Mouse (Mus musculus) gastrocnemius, adult 8-10 months (tissue): Measurements from ENCODE around the gene Arntl2. TPM values are rescaled to one million over a fixed set of nuclear protein-coding genes. Genes with fewer than 3 reads are reported as not detected.

Source experiments
- DNase-seq, 2 experiments: peaks; one replicate each; pipeline ENCODE4 v3.0.0; 2022; ENCODE audit warnings: low spot score in 2 of 2
- total RNA-seq, 4 experiments: library from RNA; stranded (reverse); gene quantifications; 2 replicates each; pipeline ENCODE4 v1.2.4; 2022

Gene Arntl2
- total RNA-seq, 4 experiments from 2014 or later: 0.48 to 0.72 (median 0.58) TPM

DNA sequence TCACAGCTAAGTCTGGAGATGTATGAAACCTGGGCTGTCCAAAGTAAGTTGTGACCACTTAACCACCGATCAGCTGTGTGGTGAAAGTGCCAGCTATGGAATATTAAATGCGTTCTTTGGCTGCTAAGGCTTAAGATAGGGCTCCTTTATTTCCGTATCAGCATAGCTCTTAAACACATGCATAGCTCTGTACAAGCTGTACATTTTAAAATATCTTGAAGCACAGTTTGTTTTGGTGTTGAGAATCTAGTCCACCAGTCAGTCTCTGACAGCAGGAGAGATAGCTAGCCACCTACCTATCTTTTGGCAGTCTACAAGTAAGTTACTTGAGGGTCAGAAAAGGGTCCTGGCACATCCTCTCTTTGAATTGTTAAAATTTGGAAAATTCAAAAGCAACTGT, 17.8 kb upstream of the Arntl2 start:
- no peak for DNase-seq

- DNase-seq: no peak
These were observed 14.3 kb upstream of the Arntl2 start for GRCm38 (mm10) chr6:146781566-146781965.

DNA sequence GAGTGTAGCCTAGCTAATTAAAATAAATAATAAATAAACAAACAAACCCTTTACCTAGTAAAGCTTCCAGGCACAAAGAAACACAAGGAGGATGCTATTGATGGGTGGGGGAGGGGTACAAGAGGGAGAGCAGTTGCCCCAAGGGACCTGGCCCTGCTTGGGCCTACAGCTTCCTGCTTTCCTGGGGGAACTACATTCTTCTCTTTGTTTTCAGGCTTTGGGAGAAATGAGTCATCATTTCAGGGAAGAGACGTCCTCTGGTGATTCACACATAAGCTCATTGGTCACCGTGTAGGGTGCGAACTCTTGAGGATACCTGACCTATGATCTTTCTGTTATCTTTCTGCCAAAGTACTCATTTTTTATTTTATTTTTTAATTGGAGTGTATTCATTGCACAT, 2.3 kb upstream of the Arntl2 start:
- DNase-seq: no peak

- no peak for DNase-seq
These were observed 510 bp upstream of the Arntl2 start for GRCm38 (mm10) chr6:146795166-146795923.

- DNase-seq: no peak
These were observed 1.6 kb downstream of the Arntl2 start for GRCm38 (mm10) chr6:146797446-146797845.

DNA sequence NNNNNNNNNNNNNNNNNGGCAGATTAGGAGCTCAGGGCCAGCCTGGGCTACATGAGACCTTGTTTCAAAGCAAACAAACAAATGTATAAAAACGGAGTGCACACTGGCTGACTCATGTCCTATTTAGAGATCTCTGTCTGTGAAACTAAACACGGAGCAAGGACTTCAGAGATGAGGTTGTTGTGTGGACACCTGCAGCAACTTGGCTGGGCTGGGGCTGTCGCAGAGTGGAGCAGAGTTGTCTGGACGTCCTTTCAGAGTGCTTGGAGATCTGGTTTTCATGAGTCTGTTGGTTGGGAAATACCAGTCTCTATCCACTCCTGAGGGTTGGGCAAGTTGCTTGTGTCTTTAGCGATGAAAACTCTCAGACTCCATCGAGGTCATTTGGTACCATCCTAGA, 14.1 kb downstream of the Arntl2 start:
- DNase-seq: no peak

DNA sequence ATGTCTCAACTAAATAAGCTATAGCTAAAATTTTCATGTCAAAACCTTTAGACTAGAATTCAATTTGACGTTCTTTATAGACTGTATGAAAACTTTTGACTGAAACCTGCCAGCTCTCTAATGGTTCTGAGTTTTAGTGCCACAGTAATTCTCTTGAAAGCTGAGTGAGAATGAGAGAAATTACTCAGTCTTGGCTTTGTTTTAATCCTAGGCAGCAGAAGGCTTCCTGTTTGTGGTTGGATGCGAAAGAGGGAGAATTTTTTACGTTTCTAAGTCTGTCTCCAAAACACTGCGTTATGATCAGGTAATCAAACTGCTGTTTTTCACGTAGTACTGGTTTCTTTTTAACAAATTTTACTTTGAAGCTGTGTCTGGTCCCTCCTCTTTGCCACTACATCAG, 17.2 kb downstream of the Arntl2 start:
- DNase-seq: no peak

GRCm38 (mm10) chr6:146820177-146820965, 24.5 kb downstream of the Arntl2 start:
- DNase-seq: no peak

- no peak for DNase-seq
These were observed 26.1 kb downstream of the Arntl2 start for GRCm38 (mm10) chr6:146821958-146822357.

DNA sequence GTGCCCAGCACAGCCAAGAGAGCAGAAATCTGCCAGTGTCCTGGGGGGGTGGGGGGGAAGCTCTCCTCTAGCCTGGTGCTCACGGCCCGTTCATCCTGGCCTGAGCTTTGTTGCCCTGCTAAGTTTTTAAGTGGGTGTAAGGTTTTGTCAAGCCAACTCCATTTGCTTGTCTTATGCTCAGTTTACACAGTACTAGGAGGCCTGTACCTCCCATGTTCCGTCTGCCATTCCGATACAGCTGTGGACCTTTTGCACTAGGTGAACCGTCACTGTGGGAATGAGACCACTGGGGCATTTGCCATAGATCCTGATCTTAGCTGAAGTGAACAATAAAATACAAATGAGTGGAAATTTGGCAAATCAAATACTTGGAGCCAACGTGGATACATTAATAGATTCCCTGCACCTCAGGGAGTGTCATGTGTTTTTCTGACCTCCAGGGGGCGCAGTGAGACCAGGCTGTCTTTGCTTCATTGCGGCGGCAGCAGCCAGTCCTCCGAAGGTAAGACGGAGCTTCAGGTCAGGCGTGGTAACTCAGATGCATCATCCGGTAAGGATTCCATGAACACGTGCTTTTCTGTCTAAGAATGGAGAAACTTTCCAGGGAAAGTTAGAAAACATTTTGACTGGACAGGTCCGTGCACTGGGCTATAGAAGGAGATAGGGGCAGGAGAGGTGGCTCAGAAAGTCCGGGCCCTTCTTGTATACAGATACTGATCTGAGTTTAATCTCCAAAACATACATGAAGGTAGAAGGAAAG, 29.1 kb downstream of the Arntl2 start:
- DNase-seq: peak; percentile 12 to 25

- DNase-seq: no peak
These were observed 29.6 kb downstream of the Arntl2 start for GRCm38 (mm10) chr6:146825487-146825773.

DNA sequence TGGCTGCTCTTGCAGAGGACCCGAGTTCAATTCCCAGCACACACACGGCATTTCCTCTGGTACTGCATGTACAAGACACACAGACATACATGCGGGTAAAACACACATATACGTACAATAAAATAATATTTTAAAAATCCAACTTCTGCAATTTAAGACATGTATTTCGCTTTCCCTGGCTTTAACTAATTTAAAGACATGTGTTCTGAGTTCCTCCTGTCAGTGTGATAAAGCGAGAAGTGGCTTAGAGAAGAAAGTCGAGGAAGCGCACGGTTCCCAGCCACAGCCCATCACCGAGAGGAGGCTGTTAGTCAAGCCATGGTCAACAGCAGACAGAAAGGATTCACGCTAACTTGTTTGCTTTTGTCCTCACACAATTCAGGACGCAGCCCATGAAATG, 35.5 kb downstream of the Arntl2 start:
- no peak for DNase-seq

DNA sequence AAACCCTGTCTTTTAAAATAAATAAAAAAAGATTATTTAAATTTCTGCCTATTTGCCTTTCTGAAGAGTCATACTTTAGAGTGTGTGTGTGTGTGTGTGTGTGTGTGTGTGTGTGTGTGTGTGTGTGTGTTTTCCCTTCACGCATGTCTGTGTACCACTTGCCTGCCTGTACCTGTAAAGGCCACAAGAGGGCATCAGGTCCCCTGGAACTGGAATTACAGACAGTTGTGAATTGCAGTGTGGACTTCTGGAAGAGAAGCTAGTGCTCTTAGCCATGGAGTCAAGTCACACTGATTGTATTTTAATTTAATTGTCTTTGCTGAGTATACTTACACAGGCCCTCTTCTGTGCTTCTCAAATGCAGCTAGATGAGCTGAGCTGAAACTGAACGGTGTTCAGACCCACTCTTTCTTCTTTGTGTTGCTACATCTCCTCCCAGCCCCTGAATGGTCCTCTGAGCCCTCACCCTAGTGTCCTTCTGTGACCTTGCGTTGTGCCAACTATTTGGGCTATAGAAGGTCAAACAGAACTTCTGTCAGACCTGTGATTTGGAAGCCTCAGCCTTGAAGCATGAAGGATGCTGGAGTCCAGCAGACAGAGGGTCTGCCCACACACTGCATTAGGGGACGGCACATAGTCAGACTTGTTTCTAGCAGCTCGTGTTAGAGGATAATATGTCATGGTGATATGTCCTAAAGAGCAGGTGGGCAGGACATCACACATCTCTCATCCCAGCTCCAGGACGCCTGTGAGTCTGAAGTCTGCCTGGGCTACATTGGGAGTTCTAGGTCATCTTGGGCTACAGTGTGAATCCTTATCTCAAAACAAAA, 37.8 kb downstream of the Arntl2 start:
- peak; percentile 10 to 25 for DNase-seq

DNA sequence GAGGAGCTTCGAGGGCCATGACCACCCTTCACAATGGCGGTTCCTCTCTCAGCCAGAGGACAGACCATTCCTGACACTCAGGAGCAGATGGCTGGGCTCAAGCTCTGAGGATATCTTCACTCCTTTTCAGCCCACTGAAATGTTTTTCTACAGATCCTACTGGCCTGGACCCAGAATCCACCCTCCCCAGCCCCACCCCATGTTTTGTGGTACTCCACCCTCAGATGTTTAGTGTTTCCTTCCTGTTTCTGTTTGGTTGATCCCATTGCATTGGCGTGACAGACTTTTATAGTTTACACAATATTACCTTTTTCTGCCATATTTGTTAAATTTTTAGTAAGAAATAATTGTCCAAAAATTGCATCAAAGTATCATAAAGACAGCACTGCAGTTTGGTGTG, 38.5 kb downstream of the Arntl2 start:
- no peak for DNase-seq

DNA sequence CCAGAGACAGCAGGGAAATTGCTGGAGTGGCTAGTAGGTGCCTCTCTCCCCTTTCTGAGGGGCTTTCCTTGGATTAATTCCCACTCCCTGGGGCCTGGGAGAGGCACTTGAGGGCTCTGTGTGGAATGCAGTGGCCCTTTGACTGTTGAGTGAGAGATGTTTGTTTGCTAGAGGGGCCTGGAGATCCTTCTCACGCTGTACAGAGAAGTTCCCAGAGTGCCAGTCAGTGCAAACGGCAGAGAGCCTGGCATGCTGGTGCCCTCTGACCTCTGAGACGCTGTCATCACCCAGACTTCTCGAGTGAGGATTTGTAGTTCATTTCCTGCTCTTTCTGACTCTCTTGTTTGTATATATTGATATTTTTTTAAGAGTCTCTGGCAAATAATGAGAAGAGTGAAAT, 39.9 kb downstream of the Arntl2 start:
- no peak for DNase-seq

DNA sequence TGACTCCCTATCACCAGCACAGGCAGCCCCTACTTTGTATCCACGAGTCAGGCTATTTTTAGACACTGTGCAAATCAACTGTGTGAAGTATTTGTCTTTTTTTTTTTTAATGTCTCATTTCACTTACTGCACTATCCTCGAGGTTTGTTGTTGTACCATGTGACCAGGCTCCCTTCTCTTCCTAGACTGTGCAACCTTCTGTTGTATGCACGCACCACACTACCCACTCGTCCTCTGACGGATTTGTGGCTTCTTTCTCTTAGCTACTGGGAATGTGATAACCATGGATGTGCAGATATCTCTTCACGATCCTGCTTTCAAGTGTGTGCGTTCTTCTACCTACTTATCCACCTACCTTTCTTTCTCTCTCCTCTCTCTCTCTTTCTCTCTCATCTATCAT, 41.5 kb downstream of the Arntl2 start:
- DNase-seq: no peak

- no peak for DNase-seq
These were observed 42.5 kb downstream of the Arntl2 start for GRCm38 (mm10) chr6:146838366-146838765.

DNA sequence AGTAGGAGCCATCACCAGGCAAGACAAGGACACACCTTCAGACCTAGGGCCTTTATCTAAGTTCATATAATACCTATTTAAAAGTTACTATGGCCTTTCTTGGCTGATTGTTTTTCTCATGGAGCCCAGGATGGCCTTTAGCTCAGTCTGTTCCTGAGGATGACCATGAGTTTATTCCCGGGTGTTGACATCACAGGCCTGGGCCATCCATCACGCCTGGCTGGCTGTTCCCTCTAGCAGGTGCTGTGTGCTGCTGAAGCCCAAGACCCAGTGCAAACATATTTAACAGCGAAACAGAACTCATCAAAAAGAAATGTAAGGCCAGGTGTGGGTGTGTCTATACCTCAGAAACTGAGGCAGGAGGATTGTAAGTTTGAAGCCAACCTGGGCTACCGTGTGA, 43.0 kb downstream of the Arntl2 start:
- no peak for DNase-seq

DNA sequence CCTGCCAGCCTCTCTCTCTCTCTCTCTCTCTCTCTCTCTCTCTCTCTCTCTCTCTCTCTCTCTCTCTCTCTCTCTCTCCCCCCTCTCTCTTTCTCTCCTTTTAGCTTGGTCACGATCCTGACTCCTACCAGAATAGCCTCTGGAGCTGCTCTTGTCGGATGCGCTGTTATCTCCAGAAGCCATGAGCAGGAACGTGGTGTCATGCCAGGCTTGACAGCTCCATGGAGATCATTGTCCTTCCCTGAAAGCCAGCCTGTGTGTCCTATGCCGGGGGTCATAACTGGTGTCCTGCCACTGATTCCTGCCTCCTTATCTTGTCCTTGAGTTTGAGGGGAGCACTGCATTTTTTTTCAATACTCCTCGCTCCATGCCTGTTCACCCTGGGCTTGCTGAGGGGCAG, 49.0 kb downstream of the Arntl2 start:
- no peak for DNase-seq

DNA sequence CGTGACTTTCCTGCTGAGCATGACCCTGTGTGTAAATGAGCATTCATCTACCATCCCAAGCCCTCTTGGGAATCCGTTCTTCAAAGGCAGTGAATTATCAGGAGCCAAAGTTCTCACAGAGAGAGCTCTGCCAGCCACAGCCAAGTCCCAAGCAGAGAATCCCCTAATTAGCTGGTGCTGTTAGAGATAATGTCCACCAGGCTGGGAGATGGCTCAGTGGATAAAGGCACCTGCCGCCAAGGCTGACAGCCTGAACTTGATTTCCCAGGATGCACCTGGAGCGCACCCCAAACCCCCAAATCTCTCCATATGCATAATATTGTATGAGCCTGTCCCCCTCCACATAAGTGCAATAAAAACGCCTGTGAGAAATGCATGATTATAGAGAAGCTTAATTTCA, 49.5 kb downstream of the Arntl2 start:
- DNase-seq: no peak

GRCm38 (mm10) chr6:146845961-146846750, 50.3 kb downstream of the Arntl2 start:
- DNase-seq: peak in 1 of 2 experiments; percentile 15
